Mouse (Mus musculus) liver, adult (tissue): ENCODE measurements around the gene Snx30.

Experiments used
- GATA4 ChIP-seq: IDR thresholded peaks from 2 replicates; pipeline ENCODE4 v1.6.1; 2014; ENCODE audit warnings: mild to moderate bottlenecking, low read length; ENCODE audit not compliant: insufficient replicate concordance

Gene Snx30

DNA sequence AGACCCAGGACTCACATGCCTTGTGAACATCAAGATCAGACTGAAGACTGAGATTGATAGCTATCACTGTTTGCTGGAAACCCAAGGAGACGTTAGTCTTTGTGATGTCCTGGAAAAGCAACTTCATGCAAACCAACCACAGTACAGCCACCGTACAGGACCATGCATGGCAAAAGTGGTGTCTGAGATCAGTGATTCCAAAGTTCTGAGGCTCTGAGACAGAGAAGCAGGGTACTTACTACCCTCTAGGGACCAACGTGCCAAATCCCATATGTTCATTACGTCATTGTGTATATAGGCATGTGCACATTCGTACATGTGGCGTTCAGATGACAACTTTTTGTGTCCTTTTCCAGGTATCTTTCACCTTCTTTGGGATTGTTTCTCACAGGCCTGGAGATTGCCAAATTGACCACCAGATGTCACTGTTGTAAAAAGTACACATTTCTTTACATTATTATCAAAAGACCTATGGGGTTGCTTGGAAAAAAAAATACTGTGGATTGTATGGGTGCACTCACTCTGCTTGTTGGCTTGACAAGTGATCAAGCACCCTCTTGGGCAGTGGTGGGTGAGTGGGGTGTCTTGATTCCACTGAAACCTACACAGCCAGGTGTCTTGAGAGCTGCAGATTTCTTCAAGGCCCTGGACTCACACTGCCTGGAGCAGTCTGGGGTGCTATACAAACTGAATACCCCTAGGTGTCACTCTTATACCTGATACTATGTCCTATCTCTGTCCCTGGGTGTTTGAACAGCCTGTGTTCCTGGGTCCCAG lies 127.1 kb downstream of the Snx30 start:
- TF ChIP-seq GATA4, result no peak

DNA sequence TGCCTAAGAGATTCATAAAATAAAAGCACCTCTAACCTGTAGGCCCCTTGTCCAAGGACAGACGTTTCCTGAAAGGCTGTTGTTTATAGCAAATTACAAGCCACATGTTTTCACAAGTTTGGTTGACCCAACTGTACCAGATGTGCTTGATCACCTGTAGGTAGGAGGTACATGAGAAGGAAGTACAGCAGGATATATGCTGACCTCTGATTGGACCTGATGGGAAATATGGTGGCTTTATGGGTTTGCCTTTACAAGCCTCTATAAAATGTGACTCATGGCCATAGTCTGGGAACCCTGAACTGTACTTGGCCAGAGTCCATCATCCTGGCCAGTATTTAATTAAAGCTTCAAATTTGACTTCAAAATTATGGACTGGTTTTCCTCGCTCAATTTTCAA lies 131.9 kb downstream of the Snx30 start:
- TF ChIP-seq GATA4, result no peak
